Mouse (Mus musculus): Measurements from ENCODE around the gene Sfxn2.

- no peak for TF ChIP-seq POLR2A (IDR thresholded peaks at IDR 0.05; ENCODE audit: control insufficient read depth, extremely low read depth, insufficient read depth, low read length, poor library complexity)
- no peak for TF ChIP-seq CTCF (IDR thresholded peaks at IDR 0.05; ENCODE audit: borderline replicate concordance, control insufficient read depth, extremely low read depth, insufficient read depth, low read length, poor library complexity)
Measured at GRCm38 (mm10) chr19:46644793-46645602, 71.8 kb downstream of the Sfxn2 start.

Data from thymus, adult 2 months (tissue).